Mouse (Mus musculus): Measurements from ENCODE around the gene Olfr1494. TPM values are rescaled to one million over a fixed set of nuclear protein-coding genes. Genes with fewer than 3 reads are reported as not detected.

Gene Olfr1494
- not detected for polyA plus RNA-seq (2017; shearing (Covaris generic))

GRCm38 (mm10) chr19:13739428-13739827, at the start of gene Olfr1494:
TSS of gene Olfr1494 (plus strand) at chr19:13739728.

GRCm38 (mm10) chr19:13696968-13697367, 42.6 kb upstream of the Olfr1494 start, which contains the start of gene Olfr1491:
TSS of gene Olfr1491 (plus strand) at chr19:13697268.

GRCm38 (mm10) chr19:13722978-13723377, 16.6 kb upstream of the Olfr1494 start, which contains the start of gene Olfr1493-ps1:
TSS of gene Olfr1493-ps1 (plus strand) at chr19:13723278.

GRCm38 (mm10) chr19:13764306-13764705, 24.8 kb downstream of the Olfr1494 start, which contains the start of gene Olfr1495:
TSS of gene Olfr1495 (plus strand) at chr19:13764606.

DNA sequence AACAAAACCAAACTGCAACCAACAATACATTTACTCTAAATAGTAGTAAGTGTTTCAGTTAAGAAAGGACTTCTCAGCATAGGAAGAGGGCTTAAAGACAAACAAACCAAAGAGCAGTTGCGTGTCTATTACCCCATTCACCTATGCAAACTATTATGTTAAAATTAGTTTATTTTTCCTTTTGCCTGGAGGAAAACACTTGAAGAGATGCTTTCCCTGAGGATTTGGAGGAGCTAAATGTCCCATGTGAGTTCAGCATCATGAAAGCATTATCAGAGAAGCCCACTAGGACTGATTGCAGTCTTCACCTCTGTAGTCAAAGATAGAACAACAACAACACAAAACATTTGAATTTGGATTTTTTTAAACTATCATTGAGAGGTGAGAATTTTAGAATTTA, 38.0 kb downstream of the Olfr1494 start, which contains the start of gene Olfr1496:
Gene Olfr1496, plus strand, starts transcription at position 301 of the 400 bp plus-strand sequence.

GRCm38 (mm10) chr19:13798102-13798501, 58.6 kb downstream of the Olfr1494 start, which contains the start of gene Olfr1497:
TSS of gene Olfr1497 (minus strand) at chr19:13798202.

Other genes with a start within 250 kb of the Olfr1494 start
- under 1 TPM in 1 of 2 experiments, not detected in 1; 0.53 TPM for gene Olfr1477, start 239.2 kb upstream of the Olfr1494 start, polyA plus RNA-seq (2017; shearing (Covaris generic))
- not detected for gene Olfr1480, start 211.8 kb upstream of the Olfr1494 start, polyA plus RNA-seq (2017; shearing (Covaris generic))
- not detected for gene Olfr1484, start 156.2 kb upstream of the Olfr1494 start, polyA plus RNA-seq (2017; shearing (Covaris generic))
- not detected for gene Olfr1487, start 122.4 kb upstream of the Olfr1494 start, polyA plus RNA-seq (2017; shearing (Covaris generic))
- under 1 TPM in 1 of 2 experiments, not detected in 1; 0.04 TPM for gene Olfr1489, start 108.1 kb upstream of the Olfr1494 start, polyA plus RNA-seq (2017; shearing (Covaris generic))
- not detected for gene Olfr1490, start 88.6 kb upstream of the Olfr1494 start, polyA plus RNA-seq (2017; shearing (Covaris generic))
- gene Olfr1491, start 42.5 kb upstream of the Olfr1494 start, polyA plus RNA-seq (2017; shearing (Covaris generic)) = under 1 TPM in 1 of 2 experiments, not detected in 1; 0.49 TPM
- under 1 TPM in 1 of 2 experiments, not detected in 1; 0.14 TPM for gene Olfr1493-ps1, start 16.4 kb upstream of the Olfr1494 start, polyA plus RNA-seq (2017; shearing (Covaris generic))
- not detected for gene Olfr1495, start 24.9 kb downstream of the Olfr1494 start, polyA plus RNA-seq (2017; shearing (Covaris generic))
- gene Olfr1496, start 38.1 kb downstream of the Olfr1494 start, polyA plus RNA-seq (2017; shearing (Covaris generic)) = 1 to 10 TPM in 1 of 2 experiments, not detected in 1; 1.3 TPM
- gene Olfr1497, start 58.5 kb downstream of the Olfr1494 start, polyA plus RNA-seq (2017; shearing (Covaris generic)) = not detected
- gene Olfr1499, start 79.7 kb downstream of the Olfr1494 start, polyA plus RNA-seq (2017; shearing (Covaris generic)) = not detected
- gene Olfr1500, start 90.8 kb downstream of the Olfr1494 start, polyA plus RNA-seq (2017; shearing (Covaris generic)) = 1 to 10 TPM in 1 of 2 experiments, not detected in 1; 1.2 TPM
- under 1 TPM; 0.27 to 0.28 TPM for gene Olfr1501, start 111.0 kb downstream of the Olfr1494 start, polyA plus RNA-seq (2017; shearing (Covaris generic))
- not detected for gene Olfr1502, start 122.1 kb downstream of the Olfr1494 start, polyA plus RNA-seq (2017; shearing (Covaris generic))
- gene Olfr1504, start 158.2 kb downstream of the Olfr1494 start, polyA plus RNA-seq (2017; shearing (Covaris generic)) = under 1 TPM in 1 of 2 experiments, not detected in 1; 0.18 TPM
- gene Olfr1505, start 173.8 kb downstream of the Olfr1494 start, polyA plus RNA-seq (2017; shearing (Covaris generic)) = not detected